Mouse (Mus musculus): Measurements from ENCODE around the gene Stk32b.

Stk32b gene

GRCm38 (mm10) chr5:37506880-37507519, 210.0 kb downstream of the Stk32b start:
- no peak for DNase-seq

DNA sequence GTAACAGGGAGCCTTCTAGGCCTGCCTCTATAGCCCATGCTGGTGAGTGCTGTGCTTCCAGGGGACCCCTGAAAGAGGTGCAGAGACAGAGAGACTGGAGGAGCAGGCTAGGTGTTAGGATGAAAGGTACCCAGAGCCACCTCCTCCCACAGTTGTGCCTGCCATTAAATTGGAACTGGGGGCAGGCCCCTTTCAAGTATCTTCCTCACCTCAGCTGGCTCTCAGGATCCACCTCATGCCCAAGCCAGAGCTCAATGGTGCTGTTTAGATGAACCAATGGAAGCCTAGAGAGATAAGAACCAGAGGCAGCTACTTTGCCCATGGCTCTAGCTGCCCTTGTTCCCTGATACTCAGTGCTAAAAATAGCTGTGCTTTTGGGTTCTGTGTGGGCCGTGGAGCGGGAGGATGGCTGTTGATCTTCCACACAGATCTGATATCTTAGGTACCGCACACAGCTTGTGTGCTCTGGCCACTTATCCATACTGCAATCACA, 221.9 kb downstream of the Stk32b start:
- DNase-seq: no peak

- DNase-seq: peak; percentile 80
Observed at GRCm38 (mm10) chr5:37472025-37472608, 244.9 kb downstream of the Stk32b start.

GRCm38 (mm10) chr5:37471584-37471983, 245.4 kb downstream of the Stk32b start:
- peak; percentile 73 for DNase-seq

DNA sequence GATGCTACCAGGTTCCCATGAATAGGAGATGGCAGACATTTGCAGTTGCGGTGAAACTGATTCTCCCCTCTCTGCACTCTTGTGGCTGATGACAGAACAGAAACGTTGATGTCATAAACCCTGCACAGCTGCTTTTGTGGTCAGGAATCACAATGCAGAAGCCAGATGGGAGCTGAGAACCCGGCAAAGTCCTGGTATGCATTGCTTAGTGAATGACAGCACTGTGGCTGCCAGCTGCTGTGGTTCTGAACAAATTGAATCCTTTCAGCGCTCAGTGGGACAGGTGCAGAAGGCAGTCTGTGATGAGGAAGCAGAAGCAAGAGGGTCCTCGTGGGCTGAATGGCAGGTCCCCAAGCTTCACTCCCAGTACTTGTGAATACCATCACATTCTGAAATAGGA, 247.9 kb downstream of the Stk32b start:
- no peak for DNase-seq

- no peak for DNase-seq
Observed at GRCm38 (mm10) chr5:37467646-37468045, 249.3 kb downstream of the Stk32b start.

- DNase-seq: no peak
Observed at GRCm38 (mm10) chr5:37465461-37465860, 251.5 kb downstream of the Stk32b start.

DNA sequence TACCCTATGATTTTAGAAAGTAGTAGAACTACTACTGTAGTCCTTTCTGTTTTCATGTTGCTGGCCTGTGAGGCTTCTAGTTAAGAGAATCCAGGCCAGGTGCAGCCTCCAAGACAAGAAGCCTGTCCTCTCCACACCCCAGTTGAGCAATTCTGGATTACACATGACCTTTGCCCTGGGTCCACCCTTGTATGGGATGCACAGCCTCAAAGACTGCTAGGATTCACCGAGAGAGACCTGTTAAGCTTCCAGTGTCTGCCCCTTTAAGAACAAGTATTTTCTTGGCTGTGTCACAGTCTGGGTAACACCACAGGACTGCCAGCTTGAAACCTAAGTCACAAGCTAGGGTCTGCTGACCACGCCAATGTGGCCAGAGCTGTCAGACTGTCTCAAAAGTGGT, 258.7 kb downstream of the Stk32b start:
- no peak for DNase-seq

GRCm38 (mm10) chr5:37457831-37458230, 259.1 kb downstream of the Stk32b start:
- no peak for DNase-seq

DNA sequence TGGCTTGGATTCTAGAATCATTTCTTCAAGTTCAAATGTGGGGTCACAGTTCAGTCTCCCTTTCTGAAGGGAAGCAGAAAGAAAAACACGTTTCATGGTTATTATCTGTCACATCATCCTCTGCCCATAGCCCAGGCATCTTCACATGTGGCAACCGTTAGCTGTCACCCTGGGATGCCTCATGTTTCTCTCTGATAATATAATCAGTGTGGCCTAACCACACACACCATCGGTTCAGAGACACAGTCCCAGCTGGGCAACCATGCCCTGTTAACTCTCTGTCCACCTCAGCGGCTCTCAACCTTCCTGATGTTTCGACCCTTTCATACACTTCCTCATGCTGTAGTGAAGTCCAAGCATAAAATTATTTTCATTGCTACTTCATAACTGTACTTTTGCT, 259.8 kb downstream of the Stk32b start:
- no peak for DNase-seq

DNA sequence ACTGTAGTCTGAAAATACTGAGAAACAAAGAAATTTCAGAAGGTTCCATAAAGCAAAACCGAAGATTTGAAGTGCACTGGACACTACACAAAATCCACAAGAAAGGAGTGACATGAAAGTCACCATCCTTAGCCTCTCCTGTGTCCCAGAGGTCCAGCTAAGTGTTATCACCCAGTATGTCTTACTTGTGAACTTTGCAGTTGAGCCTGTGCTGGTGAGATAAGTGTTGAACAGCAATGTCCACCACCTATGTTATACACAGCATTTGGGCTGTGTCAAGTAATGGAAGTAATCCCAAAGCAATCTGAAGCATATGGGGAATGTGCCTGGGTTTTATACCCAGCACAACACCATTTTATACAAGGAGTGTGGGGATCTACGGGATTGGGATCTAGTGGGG, 260.4 kb downstream of the Stk32b start:
- DNase-seq: no peak

DNA sequence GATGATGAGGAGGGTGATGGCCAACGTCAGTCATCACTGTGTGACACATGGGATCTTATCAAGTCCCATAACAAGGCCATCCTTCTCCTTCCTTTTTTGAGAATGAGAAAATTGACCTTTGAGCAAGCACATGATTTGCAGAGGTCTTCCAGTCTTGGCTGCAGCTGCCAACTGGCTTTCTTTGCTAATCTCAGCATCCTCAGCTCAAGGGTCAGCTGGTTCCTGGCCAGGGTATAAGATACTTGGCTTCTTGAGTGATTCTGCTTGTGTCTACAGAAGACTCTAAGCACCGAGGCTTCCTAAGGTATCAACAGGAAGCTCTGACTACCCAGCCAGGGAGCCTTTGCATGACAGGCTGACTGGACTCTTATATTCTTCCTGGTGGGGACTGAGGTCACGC, 269.4 kb downstream of the Stk32b start:
- peak; percentile 78 for DNase-seq

- DNase-seq: no peak
Observed at GRCm38 (mm10) chr5:37442767-37443166, 274.2 kb downstream of the Stk32b start.

DNA sequence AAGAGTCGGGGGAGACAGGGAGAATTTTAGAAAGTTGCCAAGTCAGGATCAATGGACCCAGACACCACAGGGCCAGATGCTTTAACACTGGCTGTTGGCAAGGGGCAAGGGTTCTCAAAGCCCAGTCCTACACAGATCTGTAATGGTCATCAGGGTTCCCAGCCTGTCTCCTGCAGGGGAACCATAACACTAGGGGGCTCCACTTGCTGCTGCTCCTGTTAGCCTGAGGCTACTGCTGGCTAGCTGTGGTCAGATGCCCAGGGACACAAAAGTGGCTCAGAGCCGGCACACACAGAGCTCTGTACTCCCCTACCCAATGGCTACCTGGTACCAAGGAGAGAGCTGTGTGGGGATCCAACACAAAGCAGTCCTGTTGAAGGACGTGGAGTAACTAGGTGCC, 281.6 kb downstream of the Stk32b start:
- no peak for DNase-seq

DNA sequence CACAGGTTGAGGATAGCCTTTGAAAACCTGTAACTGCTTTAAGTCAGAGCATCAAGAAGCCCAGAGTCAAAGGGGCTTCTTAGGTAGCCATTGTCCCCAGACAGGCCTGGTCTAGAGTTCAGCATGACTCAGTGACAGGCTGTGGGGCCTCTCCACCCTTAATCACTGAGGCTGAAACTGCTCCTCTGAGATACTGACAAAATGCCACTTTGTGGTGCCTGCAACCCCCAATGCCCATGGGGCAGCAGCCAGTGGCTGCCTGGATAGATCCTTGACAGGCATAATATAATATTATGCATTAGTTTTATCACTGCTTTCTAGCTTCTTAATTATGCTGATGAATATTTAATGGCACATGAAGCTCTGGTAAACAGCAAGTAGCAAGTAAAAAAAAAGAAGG, 289.8 kb downstream of the Stk32b start:
- DNase-seq: no peak

- DNase-seq: no peak
Observed at GRCm38 (mm10) chr5:37419028-37419427, 297.9 kb downstream of the Stk32b start.
